Mouse (Mus musculus): ENCODE data around the gene Sf3a3. TPM values are rescaled to one million over a fixed set of nuclear protein-coding genes. Genes with fewer than 3 reads are reported as not detected.
A peak's percentile ranks its signal among the peaks of the same experiment; 100 is the strongest.

The Sf3a3 gene
- polyA plus RNA-seq, 1 experiment from 2014 or later: 73.6 TPM

GRCm38 (mm10) chr4:124683474-124683873 lies 31.1 kb upstream of the Sf3a3 start:
- H3K27ac ChIP-seq: no peak overlapping the region
- no peaks in the 10 kb centered on the region for H3K9me3 ChIP-seq (replicated peaks)
- H3K4me3 ChIP-seq: no peak overlapping the region
- H3K4me2 ChIP-seq: no peak overlapping the region
- H3K36me3 ChIP-seq: peaks cover 62% of the 10 kb centered on the region
- peaks cover 11% of the 10 kb centered on the region for H3K4me1 ChIP-seq (replicated peaks)
- H3K9ac ChIP-seq: no peak overlapping the region
- ATAC-seq (replicated peaks; ENCODE audit: insufficient number of reproducible peaks, insufficient read depth, low FRiP score, low read depth): no peak
- H3K27me3 ChIP-seq: no peaks in the 10 kb centered on the region
- 84% methylated on average over 4 of the region's 4 CpGs for WGBS

GRCm38 (mm10) chr4:124685004-124685403 lies 29.6 kb upstream of the Sf3a3 start:
- H3K9me3 ChIP-seq (replicated peaks): no peaks in the 10 kb centered on the region
- no peak overlapping the region for H3K4me3 ChIP-seq
- H3K36me3 ChIP-seq: peaks cover 50% of the 10 kb centered on the region
- no peak overlapping the region for H3K4me2 ChIP-seq
- H3K27ac ChIP-seq: no peak overlapping the region
- 74% methylated on average over 4 of the region's 4 CpGs for WGBS
- H3K4me1 ChIP-seq (replicated peaks): peaks cover 5% of the 10 kb centered on the region
- H3K9ac ChIP-seq: no peak overlapping the region
- no peaks in the 10 kb centered on the region for H3K27me3 ChIP-seq
- no peak for ATAC-seq (replicated peaks; ENCODE audit: insufficient number of reproducible peaks, insufficient read depth, low FRiP score, low read depth)

GRCm38 (mm10) chr4:124685453-124685852 lies 29.1 kb upstream of the Sf3a3 start:
- Histone ChIP-seq H3K27ac (no peak overlapping the region), H3K4me1 (replicated peaks) (peaks cover 5% of the 10 kb centered on the region)
- no peak for ATAC-seq (replicated peaks; ENCODE audit: insufficient number of reproducible peaks, insufficient read depth, low FRiP score, low read depth)

GRCm38 (mm10) chr4:124685897-124686402 lies 28.6 kb upstream of the Sf3a3 start:
- WGBS: 57% methylated on average over 8 of the region's 8 CpGs
- no peak overlapping the region for H3K4me3 ChIP-seq
- H3K4me2 ChIP-seq: no peak overlapping the region
- no peaks in the 10 kb centered on the region for H3K27me3 ChIP-seq
- peaks cover 43% of the 10 kb centered on the region for H3K36me3 ChIP-seq
- H3K4me1 ChIP-seq (replicated peaks): peaks cover 5% of the 10 kb centered on the region
- H3K9me3 ChIP-seq (replicated peaks): no peaks in the 10 kb centered on the region
- no peak overlapping the region for H3K9ac ChIP-seq
- peak overlapping the region; percentile 62 for H3K27ac ChIP-seq
- ATAC-seq (replicated peaks; ENCODE audit: insufficient number of reproducible peaks, insufficient read depth, low FRiP score, low read depth): no peak

More at GRCm38 (mm10) chr4:124685453-124685852, 29.1 kb upstream of the Sf3a3 start:
- Histone ChIP-seq H3K9ac (no peak overlapping the region), H3K36me3 (peaks cover 48% of the 10 kb centered on the region), H3K4me3 (no peak overlapping the region), H3K27me3 (no peaks in the 10 kb centered on the region), H3K9me3 (replicated peaks) (no peaks in the 10 kb centered on the region), H3K4me2 (no peak overlapping the region)
- WGBS: 60% methylated on average over 8 of the region's 8 CpGs

DNA sequence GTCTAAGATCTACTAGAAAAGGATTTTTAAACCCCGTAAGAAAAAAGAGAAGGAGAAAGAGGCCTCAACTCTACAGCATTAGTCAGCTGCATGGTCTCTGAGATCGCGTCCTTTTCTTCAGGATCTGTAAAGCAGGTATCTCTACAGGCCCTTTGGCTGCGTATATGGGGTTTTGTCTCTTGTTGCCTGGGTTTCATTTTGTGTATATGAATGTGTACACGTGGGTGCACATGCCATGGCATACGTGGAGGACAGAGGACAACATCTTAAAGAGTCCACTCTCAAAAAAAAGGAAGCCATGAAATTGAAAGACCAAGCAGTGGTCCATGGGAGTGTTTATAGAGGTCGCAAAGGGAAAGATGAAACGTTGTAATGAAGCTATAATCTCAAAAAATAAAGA lies 23.1 kb upstream of the Sf3a3 start:
- Histone ChIP-seq H3K27me3 (0 out of 2 replicates have a peak, but pooled peaks cover 11% of the 10 kb centered on the region), H3K4me2 (0 out of 2 replicates have a peak overlapping the region, but pooled peaks have one; percentile 4), H3K36me3 (no peaks in the 10 kb centered on the region), H3K4me3 (no peak overlapping the region), H3K9me3 (replicated peaks) (no peaks in the 10 kb centered on the region), H3K9ac (no peak overlapping the region), H3K27ac (peak overlapping the region; percentile 31; the same call in 1 of the 2 replicates), H3K4me1 (replicated peaks) (peaks cover 21% of the 10 kb centered on the region)
- WGBS: 78% methylated on average over 8 of the region's 8 CpGs
- ATAC-seq (replicated peaks; ENCODE audit: insufficient number of reproducible peaks, insufficient read depth, low FRiP score, low read depth): no peak

DNA sequence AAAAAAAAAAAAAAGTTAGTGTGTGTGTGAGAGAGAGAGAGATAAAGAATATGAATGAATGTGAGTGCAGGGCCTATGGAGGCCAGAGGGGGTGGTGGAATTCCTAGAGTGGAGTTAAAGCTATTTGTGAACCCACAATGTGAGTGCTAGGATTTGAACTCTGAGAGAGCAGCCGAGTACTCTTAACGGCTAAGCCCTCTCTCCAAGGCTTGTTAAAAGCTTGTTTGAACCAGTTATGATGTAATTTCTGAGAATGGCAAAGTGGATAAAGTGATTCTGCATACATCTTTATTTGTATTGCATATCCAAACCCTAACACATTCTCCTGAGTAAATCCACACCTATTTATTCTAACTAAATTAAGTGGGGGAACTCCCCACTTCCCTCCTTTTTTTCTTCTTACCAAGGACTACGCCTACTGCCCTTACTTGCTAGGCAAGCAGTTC lies 22.1 kb upstream of the Sf3a3 start:
- Histone ChIP-seq H3K4me1 (replicated peaks) (peaks cover 21% of the 10 kb centered on the region), H3K36me3 (no peaks in the 10 kb centered on the region), H3K9me3 (replicated peaks) (no peaks in the 10 kb centered on the region), H3K4me2 (peak overlapping the region; percentile 72), H3K27me3 (0 out of 2 replicates have a peak, but pooled peaks cover 11% of the 10 kb centered on the region), H3K4me3 (peak overlapping the region; percentile 78), H3K27ac (peak overlapping the region; percentile 77; the same call in 1 of the 2 replicates), H3K9ac (peak overlapping the region; percentile 87)
- ATAC-seq (replicated peaks; ENCODE audit: insufficient number of reproducible peaks, insufficient read depth, low FRiP score, low read depth): no peak
- 48% methylated on average over 3 of the region's 3 CpGs for WGBS

GRCm38 (mm10) chr4:124693135-124693894 lies 21.3 kb upstream of the Sf3a3 start, which contains the start of gene Utp11:
TSS of gene Utp11 (minus strand) at chr4:124693600.
- ATAC-seq (replicated peaks; ENCODE audit: insufficient number of reproducible peaks, insufficient read depth, low FRiP score, low read depth): peak; percentile 90

GRCm38 (mm10) chr4:124694572-124694971 lies 20.0 kb upstream of the Sf3a3 start:
- H3K36me3 ChIP-seq: no peaks in the 10 kb centered on the region
- WGBS: 68% methylated on average over 2 of the region's 2 CpGs
- no peak overlapping the region for H3K27ac ChIP-seq
- H3K4me2 ChIP-seq: no peak overlapping the region
- H3K4me1 ChIP-seq (replicated peaks): peaks cover 23% of the 10 kb centered on the region
- 0 out of 2 replicates have a peak, but pooled peaks cover 11% of the 10 kb centered on the region for H3K27me3 ChIP-seq
- no peak overlapping the region for H3K9ac ChIP-seq
- H3K4me3 ChIP-seq: no peak overlapping the region
- ATAC-seq (replicated peaks; ENCODE audit: insufficient number of reproducible peaks, insufficient read depth, low FRiP score, low read depth): no peak
- H3K9me3 ChIP-seq (replicated peaks): no peaks in the 10 kb centered on the region

More at GRCm38 (mm10) chr4:124693135-124693894, 21.3 kb upstream of the Sf3a3 start, which contains the start of gene Utp11:
- Histone ChIP-seq H3K9ac (peak within 1 kb of the TSS; percentile 87), H3K36me3 (no peaks in the 10 kb centered on the region), H3K27ac (peak within 1 kb of the TSS; percentile 77), H3K9me3 (replicated peaks) (no peaks in the 10 kb centered on the region), H3K4me2 (peak within 1 kb of the TSS; percentile 72), H3K4me3 (peak within 1 kb of the TSS; percentile 78), H3K4me1 (replicated peaks) (peaks cover 21% of the 10 kb centered on the region), H3K27me3 (0 out of 2 replicates have a peak, but pooled peaks cover 11% of the 10 kb centered on the region)
- WGBS: under 1% methylated on average over 43 of the region's 43 CpGs

DNA sequence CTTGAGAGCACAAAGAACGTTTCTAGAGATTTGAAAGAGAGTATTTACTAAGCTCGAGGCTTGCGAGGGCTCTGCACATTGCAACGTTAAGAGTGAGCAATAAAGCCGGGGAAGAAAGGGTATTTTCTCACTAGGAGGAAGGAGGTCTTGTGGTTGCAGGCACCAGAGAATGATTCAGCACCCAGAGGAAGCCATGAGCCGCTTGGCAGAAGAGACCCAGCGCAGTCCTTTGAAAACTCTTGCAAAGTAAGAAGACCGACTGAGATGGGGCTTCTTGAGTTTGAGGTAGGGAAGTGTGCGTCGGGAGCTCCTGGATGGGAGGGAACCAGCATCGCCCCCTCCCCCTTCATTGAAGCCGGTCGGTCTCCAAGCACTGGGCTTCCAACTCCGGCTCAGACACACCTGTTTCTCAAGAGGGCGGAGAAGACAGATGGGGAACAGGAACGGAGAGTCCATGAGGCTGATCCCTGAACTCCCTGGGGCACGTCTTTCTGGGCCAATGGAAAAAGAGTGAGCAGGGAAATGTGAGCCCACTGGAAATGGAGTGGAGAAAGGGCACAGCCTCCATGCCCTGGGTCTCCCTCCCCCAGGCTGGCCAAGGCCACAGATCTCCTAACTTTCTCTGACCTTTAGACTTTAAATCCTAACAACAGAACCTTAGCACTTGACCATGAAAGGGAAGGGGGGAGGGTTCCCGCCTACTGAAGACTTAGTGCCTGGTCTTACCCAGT lies 18.6 kb upstream of the Sf3a3 start:
- 15% methylated on average over 18 of the region's 18 CpGs for WGBS
- ATAC-seq (replicated peaks; ENCODE audit: insufficient number of reproducible peaks, insufficient read depth, low FRiP score, low read depth): no peak
- no peak overlapping the region for H3K27ac ChIP-seq
- no peak overlapping the region for H3K9ac ChIP-seq
- 0 out of 2 replicates have a peak, but pooled peaks cover 11% of the 10 kb centered on the region for H3K27me3 ChIP-seq
- H3K4me2 ChIP-seq: peak overlapping the region; percentile 18
- H3K4me1 ChIP-seq (replicated peaks): peaks cover 33% of the 10 kb centered on the region
- H3K9me3 ChIP-seq (replicated peaks): no peaks in the 10 kb centered on the region
- H3K36me3 ChIP-seq: no peaks in the 10 kb centered on the region
- H3K4me3 ChIP-seq: no peak overlapping the region

DNA sequence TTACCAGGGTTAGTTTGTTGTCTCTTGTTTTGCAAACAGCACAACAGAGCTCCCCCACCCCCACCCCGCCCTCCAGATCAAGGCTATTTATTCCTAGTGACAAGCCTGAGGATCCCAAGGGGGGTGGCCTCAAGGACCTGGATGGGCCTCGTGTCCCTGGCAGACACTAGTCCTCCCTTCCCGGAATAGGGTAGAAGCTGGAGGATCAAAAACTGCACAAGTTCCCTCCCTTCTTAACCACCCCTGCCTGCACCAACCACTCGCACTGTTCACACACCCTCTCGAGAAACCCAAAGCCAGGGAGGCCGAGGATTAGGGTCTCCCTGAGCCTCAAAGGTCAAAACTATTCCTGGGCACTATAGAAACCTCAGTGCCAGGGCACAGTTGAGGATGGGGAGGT lies 14.8 kb upstream of the Sf3a3 start:
- Histone ChIP-seq H3K4me3 (peak overlapping the region; percentile 68), H3K4me2 (peak overlapping the region; percentile 81), H3K27me3 (0 out of 2 replicates have a peak, but pooled peaks cover 11% of the 10 kb centered on the region), H3K4me1 (replicated peaks) (peaks cover 46% of the 10 kb centered on the region), H3K9me3 (replicated peaks) (no peaks in the 10 kb centered on the region), H3K36me3 (no peaks in the 10 kb centered on the region), H3K9ac (peak overlapping the region; percentile 75), H3K27ac (peak overlapping the region; percentile 77)
- no peak for ATAC-seq (replicated peaks; ENCODE audit: insufficient number of reproducible peaks, insufficient read depth, low FRiP score, low read depth)
- WGBS: 33% methylated on average over 6 of the region's 6 CpGs
